Mouse (Mus musculus): ENCODE data around the gene Bspry. TPM values are rescaled to one million over a fixed set of nuclear protein-coding genes. Genes with fewer than 3 reads are reported as not detected.

Bspry gene
- polyA plus RNA-seq, 1 experiment from 2014 or later = 1.1 TPM

GRCm38 (mm10) chr4:62544801-62545200 lies 64.9 kb downstream of the Bspry start:
- no peak for ATAC-seq (ENCODE audit: low FRiP score, low read depth)
- no peaks in the 10 kb centered on the region for H3K27me3 ChIP-seq

More at GRCm38 (mm10) chr4:62544801-62545200, 64.9 kb downstream of the Bspry start:
- H3K36me3 ChIP-seq = no peaks in the 10 kb centered on the region
- H3K9ac ChIP-seq = no peak overlapping the region
- H3K9me3 ChIP-seq = no peaks in the 10 kb centered on the region
- no peaks in the 10 kb centered on the region for H3K4me1 ChIP-seq (replicated peaks)
- no peak overlapping the region for H3K27ac ChIP-seq (replicated peaks)
- no peak overlapping the region for H3K4me2 ChIP-seq
- no peak overlapping the region for H3K4me3 ChIP-seq

Other genes starting within 250 kb of the Bspry start
- 24.4 and 28.3 TPM in 2 replicates for gene Zfp37, start 249.0 kb upstream of the Bspry start, polyA plus RNA-seq (2015; fragmentation: Nextera tagmentation; extraction: Ambion mirVana)
- gene Slc31a2, start 217.5 kb upstream of the Bspry start, polyA plus RNA-seq (2015; fragmentation: Nextera tagmentation; extraction: Ambion mirVana) = 16.7 and 19.5 TPM in 2 replicates
- 20.9 and 23.3 TPM in 2 replicates for gene Fkbp15, start 119.5 kb upstream of the Bspry start, polyA plus RNA-seq (2015; fragmentation: Nextera tagmentation; extraction: Ambion mirVana)
- gene Slc31a1, start 119.3 kb upstream of the Bspry start, polyA plus RNA-seq (2015; fragmentation: Nextera tagmentation; extraction: Ambion mirVana) = 43.1 and 46.2 TPM in 2 replicates
- gene Cdc26, start 71.4 kb upstream of the Bspry start, polyA plus RNA-seq (2015; fragmentation: Nextera tagmentation; extraction: Ambion mirVana) = 74.2 and 81.3 TPM in 2 replicates
- gene Prpf4, start 71.3 kb upstream of the Bspry start, polyA plus RNA-seq (2015; fragmentation: Nextera tagmentation; extraction: Ambion mirVana) = 14.6 and 15.1 TPM in 2 replicates
- 0.27 TPM in 1 of 2 replicates, not detected in the other for gene Rnf183, start 44.8 kb upstream of the Bspry start, polyA plus RNA-seq (2015; fragmentation: Nextera tagmentation; extraction: Ambion mirVana)
- gene Wdr31, start 9.2 kb upstream of the Bspry start, polyA plus RNA-seq (2015; fragmentation: Nextera tagmentation; extraction: Ambion mirVana) = 12.9 and 13.2 TPM in 2 replicates
- 10.9 and 12.1 TPM in 2 replicates for gene Hdhd3, start 23.4 kb downstream of the Bspry start, polyA plus RNA-seq (2015; fragmentation: Nextera tagmentation; extraction: Ambion mirVana)
- gene Alad, start 39.9 kb downstream of the Bspry start, polyA plus RNA-seq (2015; fragmentation: Nextera tagmentation; extraction: Ambion mirVana) = 68.7 and 75.0 TPM in 2 replicates
- 62.8 and 65.3 TPM in 2 replicates for gene Pole3, start 45.0 kb downstream of the Bspry start, polyA plus RNA-seq (2015; fragmentation: Nextera tagmentation; extraction: Ambion mirVana)
- 0.63 and 0.65 TPM in 2 replicates for gene 4933430I17Rik, start 45.3 kb downstream of the Bspry start, polyA plus RNA-seq (2015; fragmentation: Nextera tagmentation; extraction: Ambion mirVana)
- 63.5 and 69.3 TPM in 2 replicates for gene Rgs3, start 79.8 kb downstream of the Bspry start, polyA plus RNA-seq (2015; fragmentation: Nextera tagmentation; extraction: Ambion mirVana)

All from hindbrain, embryonic 15.5 days (tissue).